Mouse (Mus musculus): ENCODE data around the gene Mypn.

The Mypn gene

DNA sequence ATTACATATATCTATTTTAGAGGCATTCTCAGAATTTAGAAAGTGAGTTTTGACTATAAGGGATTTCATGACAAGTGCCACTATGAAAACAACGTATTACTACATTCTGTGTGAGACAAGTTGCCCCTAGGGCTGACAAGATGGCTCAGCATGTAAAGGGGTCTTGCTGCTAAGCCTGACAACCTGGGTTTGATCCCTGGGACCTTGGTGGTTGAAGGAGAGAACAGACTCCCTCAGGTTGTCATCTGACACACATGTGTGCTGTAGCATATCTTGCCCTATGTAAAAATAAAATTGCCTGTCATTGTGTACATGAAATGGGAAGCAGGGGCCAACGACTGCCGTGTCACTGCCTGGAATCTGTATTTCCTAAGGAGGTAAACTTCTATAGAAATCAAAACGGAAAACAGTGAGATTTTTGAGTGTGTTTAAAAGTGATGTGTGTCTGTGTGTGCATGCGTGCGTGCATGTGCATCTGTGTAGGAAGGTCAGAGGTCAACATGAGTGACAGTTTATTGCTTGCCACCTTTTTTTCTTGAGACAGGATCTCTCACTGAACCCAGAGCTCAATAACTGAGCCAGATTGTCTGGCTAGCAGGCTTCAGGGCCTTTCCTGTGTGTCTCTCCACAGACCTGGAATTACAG, 89.9 kb downstream of the Mypn start:
- DNase-seq (ENCODE audit: low spot score in 2 of 2), result no peak

DNA sequence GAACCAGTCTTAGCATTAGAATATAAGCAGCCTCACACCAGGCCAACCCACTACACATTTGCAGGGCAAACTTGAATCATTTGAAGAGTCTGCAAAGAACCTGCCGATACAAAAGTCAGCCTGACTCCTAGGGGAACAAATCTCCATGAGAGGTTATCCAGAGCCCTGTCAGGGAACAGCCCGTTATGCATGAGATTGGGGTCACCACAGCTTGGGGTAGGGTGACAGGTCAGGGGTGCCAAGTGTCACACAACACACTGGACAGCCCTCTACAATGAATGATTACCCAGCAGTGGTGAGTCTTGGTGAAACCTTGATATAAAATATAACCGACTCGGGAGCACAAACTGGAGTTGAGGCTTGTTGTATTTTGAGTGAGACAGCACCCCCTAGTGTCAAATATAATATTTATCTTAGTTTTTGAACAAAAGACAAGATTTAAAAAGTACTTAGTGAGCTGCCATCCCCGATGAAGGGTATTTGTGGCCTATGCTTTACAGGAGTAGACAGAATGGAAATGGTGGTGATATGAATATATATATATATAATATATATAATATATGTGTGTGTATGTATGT, 90.6 kb downstream of the Mypn start:
- DNase-seq (ENCODE audit: low spot score in 2 of 2), result no peak

DNA sequence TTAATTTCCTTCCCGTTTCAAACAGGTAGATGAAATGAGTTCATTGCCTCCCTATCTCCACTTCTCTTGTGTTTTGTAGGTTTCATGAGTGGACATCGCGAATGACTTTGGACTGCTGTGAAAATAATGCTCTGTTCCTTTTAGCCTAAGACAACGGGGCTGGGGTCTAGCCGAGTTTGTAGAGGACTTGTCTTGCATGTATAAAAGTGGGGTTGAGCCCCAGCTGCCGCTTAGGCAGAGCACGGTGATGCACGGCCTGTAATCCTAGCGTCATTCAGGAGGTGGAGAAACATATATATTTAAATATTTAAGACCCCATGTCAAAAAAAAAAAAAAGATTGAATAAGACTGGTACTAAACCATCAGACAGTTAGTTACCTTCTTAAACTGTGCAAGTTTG, 103.1 kb downstream of the Mypn start:
- DNase-seq (ENCODE audit: low spot score in 2 of 2), result no peak

DNA sequence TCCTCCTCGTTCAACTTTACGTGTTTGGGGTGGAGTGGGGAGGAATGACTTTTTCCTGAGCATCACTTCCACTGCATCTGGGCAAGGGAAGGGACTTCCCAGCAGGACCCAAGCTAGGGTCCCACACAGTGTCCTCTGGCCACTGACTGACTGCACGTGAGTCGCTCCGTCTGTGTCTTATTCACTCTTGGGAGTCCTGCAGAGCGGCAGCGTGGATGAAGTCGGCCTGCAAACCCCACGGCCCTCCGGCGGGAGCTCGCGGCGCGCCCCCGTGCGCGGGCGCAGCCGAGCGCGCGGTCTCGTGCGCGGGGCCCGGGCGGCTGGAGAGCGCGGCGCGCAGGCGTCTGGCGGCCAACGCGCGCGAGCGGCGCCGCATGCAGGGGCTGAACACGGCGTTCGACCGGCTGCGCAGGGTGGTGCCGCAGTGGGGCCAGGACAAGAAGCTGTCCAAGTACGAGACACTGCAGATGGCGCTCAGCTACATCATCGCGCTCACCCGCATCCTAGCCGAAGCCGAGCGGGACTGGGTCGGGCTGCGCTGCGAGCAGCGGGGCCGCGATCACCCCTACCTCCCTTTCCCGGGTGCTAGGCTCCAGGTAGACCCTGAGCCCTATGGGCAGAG, 103.7 kb downstream of the Mypn start:
- DNase-seq (ENCODE audit: low spot score in 2 of 2), result peak; percentile 48 to 55

DNA sequence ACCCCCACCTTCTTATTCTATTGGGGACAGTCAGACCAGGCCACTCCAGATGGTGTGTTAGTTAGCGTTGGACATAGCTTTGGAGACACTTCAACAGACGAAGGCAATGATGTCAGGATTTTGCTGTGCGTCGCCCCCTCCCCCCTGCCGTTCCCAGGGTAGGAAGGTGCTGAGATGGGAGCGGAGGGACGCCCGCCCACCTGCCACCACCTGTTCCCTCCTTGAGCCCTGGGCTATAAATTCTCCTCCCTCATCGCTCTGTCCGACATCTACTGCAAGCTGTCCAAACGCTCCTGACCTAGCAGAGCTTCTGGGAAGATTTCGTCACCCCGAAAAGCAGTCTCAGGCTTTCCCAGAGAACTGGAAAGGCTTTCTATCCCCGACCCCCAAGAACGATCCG, 104.2 kb downstream of the Mypn start, which contains the start of gene Atoh7:
Gene Atoh7 (plus strand): TSS at position 131 of the 400 bp plus-strand sequence.
- peak in 1 of 2 experiments; percentile 28 for DNase-seq (ENCODE audit: low spot score in 2 of 2)

DNA sequence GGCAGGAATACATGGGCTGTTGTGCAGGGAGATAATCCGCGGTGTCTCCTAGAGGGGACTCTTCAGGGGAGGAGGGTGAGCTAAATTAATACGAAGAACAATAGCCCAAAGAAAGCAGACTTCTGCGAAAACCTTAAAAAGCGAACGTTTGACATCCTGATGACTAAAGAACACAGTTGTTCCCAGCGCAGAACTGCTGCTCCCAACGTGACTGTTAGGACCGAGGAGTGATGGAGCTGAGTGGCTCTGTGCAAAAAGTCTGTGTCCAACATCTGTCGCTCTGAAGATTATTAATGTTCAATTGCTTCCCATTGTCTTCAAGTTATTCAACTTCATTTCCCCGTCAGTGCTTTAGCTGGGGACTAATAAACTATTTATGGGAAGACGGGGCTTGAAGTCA, 105.6 kb downstream of the Mypn start:
- no peak for DNase-seq (ENCODE audit: low spot score in 2 of 2)

DNA sequence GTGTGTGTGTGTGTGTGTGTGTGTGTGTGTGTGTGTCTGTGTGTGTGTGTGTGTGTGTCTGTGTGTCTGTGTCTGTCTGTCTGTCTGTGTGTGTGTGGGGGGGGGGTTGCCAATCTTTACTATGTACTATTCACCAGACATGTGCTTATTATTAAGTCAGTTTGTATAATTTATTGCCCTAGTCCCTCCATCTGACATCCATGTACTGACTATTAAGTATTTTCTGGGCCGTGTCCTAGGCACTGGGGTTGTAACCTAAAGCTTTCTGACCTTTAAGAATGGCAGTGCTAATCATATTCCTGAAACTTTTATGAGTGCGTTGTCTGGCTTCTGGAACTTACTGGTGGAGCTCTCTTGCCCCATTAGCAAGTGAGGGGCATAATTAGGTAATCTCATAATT, 107.0 kb downstream of the Mypn start:
- DNase-seq (ENCODE audit: low spot score in 2 of 2), result no peak

DNA sequence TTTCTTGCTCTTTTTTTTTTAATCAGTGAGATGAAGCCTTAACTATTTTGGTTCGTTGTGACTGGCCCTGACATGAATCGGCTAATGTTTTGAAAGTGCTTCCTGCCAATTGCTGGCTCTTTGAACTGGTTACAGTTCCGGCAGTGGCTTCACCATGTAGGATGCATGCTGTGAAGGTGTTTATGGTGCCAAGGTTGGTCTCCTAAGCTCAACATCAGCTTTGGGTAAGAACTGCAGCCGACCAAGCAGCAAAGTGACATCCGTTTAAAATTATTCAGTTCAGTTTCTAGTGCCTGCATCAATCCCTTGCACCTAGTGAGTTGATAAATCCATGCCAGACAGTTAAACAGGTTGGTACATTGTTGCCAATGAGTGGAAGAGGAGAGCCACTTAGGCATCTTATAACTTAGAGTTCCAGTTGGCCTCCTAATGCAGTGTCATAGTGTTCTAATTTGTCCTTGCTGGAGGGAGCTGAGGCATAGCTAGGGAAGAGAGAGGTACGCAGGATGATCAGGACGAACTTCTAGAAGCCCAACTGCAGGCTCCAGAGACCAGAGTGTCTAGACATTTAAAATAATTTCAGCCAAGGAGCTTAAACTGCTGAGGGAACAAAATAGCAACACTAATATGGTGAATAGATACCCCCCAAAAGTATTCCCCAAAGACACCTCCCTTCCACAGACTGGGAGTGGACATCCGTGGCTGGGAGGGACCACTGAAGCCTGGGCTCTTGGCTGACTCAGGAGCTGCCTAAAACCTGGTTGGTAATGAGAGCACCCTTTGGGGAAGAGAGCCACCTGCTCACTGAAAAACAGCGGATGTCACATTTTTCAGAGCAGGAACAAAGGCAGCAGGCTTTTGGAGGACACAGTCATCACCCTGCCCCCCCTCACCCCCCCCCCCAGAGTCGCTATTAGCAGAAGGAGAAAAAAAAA, 110.9 kb downstream of the Mypn start:
- no peak for DNase-seq (ENCODE audit: low spot score in 2 of 2)

DNA sequence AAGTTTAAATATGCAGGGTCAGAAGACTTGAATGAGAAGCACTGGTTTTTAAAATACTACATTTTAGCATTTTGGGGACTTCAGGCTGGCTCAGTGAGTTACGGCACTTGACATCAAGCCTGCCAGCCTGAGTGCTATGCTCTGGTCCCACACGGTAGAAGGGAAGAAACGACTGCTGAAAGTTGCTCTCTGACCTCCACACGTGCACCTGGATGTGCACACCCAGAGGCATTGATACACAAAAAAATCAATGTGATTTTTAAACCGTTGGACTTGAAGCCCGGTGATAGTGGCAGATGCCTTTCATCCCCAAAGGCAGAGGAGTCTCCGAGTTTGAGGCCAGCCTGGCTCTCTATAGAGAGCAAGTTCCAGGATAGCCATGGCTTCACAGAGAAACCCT, 111.8 kb downstream of the Mypn start:
- DNase-seq (ENCODE audit: low spot score in 2 of 2), result no peak

DNA sequence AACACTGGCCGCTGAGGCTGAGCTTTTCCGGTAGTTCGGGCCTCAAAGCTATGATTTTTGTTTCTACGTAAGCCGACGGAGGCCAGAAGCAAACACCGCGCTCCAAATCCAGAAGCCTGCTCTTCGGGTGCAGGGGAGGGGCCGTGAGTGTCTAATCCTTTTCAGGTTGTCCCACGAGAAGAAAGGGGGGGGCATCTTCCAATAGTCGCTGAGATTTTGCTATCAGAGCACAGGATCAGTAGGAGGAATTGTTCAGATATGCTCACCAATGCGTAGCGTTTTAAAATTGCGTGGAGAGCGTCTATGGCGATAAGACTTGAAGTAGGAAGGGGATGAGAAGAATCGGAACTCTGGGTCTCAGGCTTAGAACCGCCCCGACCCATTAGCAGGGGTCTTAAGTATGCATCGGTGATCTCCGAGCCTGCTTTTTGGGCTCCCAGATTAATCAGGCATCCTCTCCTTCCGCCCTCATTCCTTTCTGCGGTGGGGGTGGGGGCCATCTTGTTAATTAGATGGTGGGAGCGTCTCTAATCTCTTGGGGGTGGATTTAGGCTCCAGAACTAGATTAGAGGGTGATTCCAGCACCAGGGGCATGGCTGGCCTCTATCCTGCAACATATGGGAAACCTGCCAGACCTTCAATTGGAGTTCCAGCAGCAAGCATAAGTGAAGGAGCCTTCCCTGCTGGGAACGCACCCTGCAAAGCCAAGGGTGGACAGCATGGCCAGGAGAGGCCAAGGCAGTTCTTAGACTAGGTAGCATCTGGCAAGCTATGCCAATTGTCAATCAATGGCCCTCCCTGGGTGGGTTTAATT, 113.8 kb downstream of the Mypn start:
- DNase-seq (ENCODE audit: low spot score in 2 of 2), result no peak

DNA sequence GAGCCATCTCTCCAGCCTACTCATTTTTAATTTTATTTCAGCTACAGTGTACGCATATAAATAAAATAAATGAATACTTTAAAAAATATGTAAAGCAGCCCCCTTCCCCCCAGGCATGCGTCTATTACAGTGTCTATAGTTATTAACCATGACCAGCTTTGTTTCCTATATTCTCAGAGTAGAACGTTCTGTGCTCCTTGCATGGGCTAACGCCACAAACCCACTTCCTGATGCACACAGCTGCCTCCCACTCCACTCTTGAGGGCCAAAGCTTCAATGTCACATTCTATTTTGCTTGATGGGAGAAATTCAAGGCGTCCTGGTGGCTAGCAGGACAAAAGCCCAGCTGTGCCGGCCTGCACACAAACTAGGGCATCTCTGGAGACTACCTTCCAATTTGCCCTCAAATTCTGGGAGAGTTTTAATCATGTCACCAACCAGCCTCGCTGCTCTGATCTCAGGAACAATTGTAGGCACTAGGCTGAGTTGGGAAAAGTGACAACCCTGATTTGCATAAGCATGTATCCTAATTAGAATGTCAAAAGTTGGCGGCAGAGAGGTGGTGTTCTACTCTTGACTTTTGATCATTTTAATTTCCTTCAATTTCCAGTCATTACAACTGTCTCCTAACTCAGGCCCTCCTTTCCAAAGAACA, 114.5 kb downstream of the Mypn start:
- DNase-seq (ENCODE audit: low spot score in 2 of 2), result no peak

DNA sequence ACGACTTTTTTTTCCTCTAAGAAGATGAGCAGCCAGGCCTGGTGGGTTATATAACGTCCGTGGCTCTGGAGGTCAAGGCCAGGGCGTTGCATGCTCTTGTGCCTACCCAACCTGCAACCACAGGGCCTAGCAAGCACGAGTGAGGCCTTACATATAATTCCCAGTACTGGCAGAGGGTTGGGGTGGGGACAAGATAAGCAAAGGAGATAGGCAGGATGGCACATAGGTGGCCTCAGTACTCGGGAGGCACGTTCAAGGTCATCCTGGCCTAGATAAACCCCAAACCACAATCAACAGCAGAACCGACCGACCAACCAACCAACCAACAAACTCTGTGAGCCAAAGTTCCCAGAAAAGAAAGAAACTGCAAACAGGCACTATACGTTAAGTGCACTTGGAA, 117.4 kb downstream of the Mypn start:
- no peak for DNase-seq (ENCODE audit: low spot score in 2 of 2)

DNA sequence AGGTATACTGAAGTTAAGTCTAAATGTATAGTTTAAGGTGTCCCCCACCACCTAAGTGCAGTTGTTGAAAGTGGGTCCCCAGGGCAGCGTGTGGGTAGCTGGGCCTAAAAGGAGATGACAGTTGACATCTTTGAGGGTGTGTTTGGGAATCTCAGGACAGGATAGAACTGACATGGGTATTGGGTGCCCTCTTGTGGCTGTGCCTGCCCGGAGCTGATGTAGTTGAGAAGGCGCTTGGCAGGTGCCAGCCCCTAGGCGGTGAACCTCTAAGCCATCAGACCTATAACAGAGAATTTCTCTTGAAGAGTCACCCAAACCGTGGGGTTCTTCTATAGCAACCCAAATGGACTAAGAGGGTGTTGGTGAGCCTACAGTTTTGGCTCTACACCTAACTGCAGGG, 137.8 kb downstream of the Mypn start:
- DNase-seq (ENCODE audit: low spot score in 2 of 2), result peak; percentile 67 to 70
